Mouse (Mus musculus) CH12.LX (cell line): ENCODE results near the gene Pdzd2.

Source experiments
- KAT2A ChIP-seq: IDR thresholded peaks from 2 replicates; pipeline ENCODE4 v1.6.1; 2012; ENCODE audit warnings: low read length, improper control_type of control experiment, inconsistent platforms; ENCODE audit not compliant: insufficient replicate concordance
- ZNF384 ChIP-seq: IDR thresholded peaks from 2 replicates; pipeline ENCODE4 v1.6.1; 2012; ENCODE audit warnings: low read depth, low read length, improper control_type of control experiment, inconsistent platforms

DNA sequence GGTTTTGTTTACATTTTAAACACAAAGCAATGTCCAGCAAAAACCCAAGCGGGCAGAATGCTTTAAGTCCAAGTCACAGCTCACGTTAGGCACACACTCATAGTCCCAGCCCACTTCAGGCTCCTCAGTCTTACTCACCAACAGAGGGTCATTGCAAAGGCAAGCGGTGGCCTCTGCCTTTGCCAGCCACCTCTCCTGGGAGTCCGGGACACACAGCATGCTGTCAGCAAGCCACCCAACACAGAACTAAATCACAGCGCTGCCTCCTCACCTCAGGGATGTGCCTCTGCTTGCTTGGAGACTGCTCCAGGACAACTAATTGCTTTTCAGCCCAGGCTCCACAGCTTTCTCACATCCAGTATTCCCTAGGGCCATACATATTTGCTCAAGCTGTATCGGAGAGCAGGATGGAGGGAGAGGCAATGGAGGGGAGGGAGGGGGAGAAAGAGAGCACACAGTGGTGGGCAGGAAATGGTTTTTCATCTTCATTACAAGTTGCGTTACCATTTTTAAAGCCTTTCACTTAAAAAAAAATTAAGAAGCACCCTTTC, 117.6 kb downstream of the Pdzd2 start:
- TF ChIP-seq KAT2A: no peak
- no peak for TF ChIP-seq ZNF384
